Mouse (Mus musculus) kidney, adult 2 months (tissue): ENCODE data around the gene Eif4g1.
A peak's percentile ranks its signal among the peaks of the same experiment; 100 is the strongest.

Experiments used
- CTCF ChIP-seq: fragments of 200-500 bp; conservative IDR thresholded peaks from 2 replicates; pipeline ENCODE4 v1.5.1; 2011; ENCODE audit warnings: low read depth, mild to moderate bottlenecking, control low read depth, low read length, moderate library complexity, mixed read lengths; ENCODE audit not compliant: insufficient read depth, insufficient read length
- POLR2A ChIP-seq: fragments of 200-500 bp; IDR thresholded peaks from one replicate; pipeline ENCODE4 v1.6.1; 2011; ENCODE audit warnings: low read depth, low read length, control low read depth

DNA sequence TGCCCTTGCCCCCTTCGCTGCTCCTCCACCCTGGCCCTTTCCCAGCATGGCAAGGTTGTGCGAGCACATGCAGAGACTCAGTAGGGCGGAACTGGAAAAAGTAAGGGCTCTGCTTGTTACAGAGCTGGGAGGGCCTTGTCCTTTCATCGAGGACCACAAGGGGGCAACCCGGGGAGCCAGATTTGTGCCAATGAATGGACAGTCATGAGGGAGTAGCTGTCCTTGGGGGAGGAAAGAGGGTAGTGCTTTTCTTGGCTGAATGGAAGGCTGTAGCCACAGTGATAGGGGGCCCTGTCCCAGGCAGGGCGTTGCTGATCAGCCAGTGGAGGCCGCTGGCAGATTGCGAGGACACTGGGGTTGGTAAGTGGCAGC lies 34.4 kb downstream of the Eif4g1 start:
- TF ChIP-seq CTCF = peak; percentile 65
- TF ChIP-seq POLR2A = no peak
